Mouse (Mus musculus) intestine, embryonic 16.5 days (tissue): Measurements from ENCODE around the gene Metrnl. TPM values are rescaled to one million over a fixed set of nuclear protein-coding genes. Genes with fewer than 3 reads are reported as not detected.

ENCODE experiments used
- ATAC-seq: fragments of 200-750 bp; cut with Nextera tagmentation; 2 replicates; pipeline ENCODE4 v1.8.0; 2017; ENCODE audit warnings: moderate TSS enrichment, moderate library complexity
- H3K27ac ChIP-seq: fragments of 300-500 bp; sonication (generic); 2 replicates; pipeline ENCODE4 v1.5.1; 2014; ENCODE audit warnings: mild to moderate bottlenecking, low read length
- H3K27me3 ChIP-seq: fragments of 300-500 bp; sonication (generic); replicated peaks from 2 replicates; pipeline ENCODE4 v1.6.1; 2014; ENCODE audit warnings: low read length, control low read depth, mixed read lengths; ENCODE audit not compliant: control insufficient read depth, insufficient read depth
- H3K36me3 ChIP-seq: fragments of 300-500 bp; sonication (generic); 2 replicates; pipeline ENCODE4 v1.6.1; 2014; ENCODE audit warnings: low read length, control low read depth; ENCODE audit not compliant: control insufficient read depth, insufficient read depth
- H3K4me1 ChIP-seq: fragments of 300-500 bp; sonication (generic); 2 replicates; pipeline ENCODE4 v1.6.1; 2014; ENCODE audit warnings: low read length, control low read depth, mixed read lengths; ENCODE audit not compliant: control insufficient read depth, insufficient read depth
- H3K4me2 ChIP-seq: fragments of 300-500 bp; sonication (generic); 2 replicates; pipeline ENCODE4 v1.6.1; 2014; ENCODE audit warnings: low read depth, low read length, control low read depth
- H3K4me3 ChIP-seq: fragments of 300-500 bp; sonication (generic); 2 replicates; pipeline ENCODE4 v1.5.1; 2014; ENCODE audit warnings: mild to moderate bottlenecking, low read length
- H3K9ac ChIP-seq: fragments of 300-500 bp; sonication (generic); 2 replicates; pipeline ENCODE4 v1.6.1; 2014; ENCODE audit warnings: low read depth, low read length
- H3K9me3 ChIP-seq: fragments of 300-500 bp; sonication (generic); 2 replicates; pipeline ENCODE4 v1.6.1; 2016; ENCODE audit warnings: low read length, control low read depth; ENCODE audit not compliant: control insufficient read depth
- WGBS: fragments of 180-500 bp; shearing (Covaris S2); extraction: QIAGEN DNeasy Blood & Tissue Kit; methylation state at CpG from one replicate; pipeline ENCODE4 v1.1.7; 2014; 5-methylcytosine and 5-hydroxymethylcytosine counted together
- polyA plus RNA-seq: library from polyadenylated mRNA; unstranded; fragments of >200 nt; fragmentation: Nextera tagmentation; extraction: Ambion mirVana; gene quantifications from 2 replicates; pipeline ENCODE4 v1.2.1, GENCODE M21; 2015

Gene Metrnl
- polyA plus RNA-seq, 1 experiment from 2014 or later: 40.3 TPM

DNA sequence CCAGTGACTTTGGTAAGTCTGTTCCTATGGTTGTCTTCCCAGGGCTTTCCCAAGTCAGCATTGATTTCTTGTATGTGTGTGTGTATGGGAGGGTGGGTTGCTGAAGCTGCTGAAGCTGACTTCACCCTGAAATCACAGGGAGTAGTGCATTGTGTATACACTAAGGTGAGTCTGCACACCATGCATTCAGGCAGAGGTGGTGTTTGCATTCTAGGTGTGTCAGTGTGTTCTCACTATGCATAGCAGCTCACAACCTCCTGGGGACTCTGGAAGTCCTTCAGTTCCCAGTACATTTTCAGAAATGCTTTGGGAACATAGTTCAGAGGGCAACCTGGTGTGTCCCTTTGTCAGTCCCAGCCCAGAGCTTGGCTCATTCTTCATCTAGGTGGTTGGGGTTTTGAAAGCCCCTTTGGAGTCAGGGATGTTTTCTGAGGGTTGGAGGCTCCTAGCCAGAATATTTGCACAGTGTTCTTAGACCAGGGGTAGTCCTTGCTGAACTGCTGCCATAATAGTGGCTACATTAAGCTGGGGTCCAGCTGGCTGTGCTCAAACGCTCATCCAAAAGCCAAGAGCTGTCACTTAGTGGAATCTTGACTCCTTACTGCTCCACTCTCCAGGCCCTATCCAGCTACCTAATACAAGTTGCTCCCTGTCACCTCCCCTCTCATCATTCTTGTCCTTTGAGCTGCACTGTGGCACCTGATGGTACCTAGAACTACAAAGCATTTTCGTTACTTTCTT, 13.6 kb downstream of the Metrnl start:
- Histone ChIP-seq H3K27ac (peak overlapping the region; percentile 82), H3K9ac (no peak overlapping the region; the same call in 1 of the 2 replicates), H3K36me3 (peaks cover 4% of the 10 kb centered on the region; the same call in 1 of the 2 replicates), H3K27me3 (no peaks in the 10 kb centered on the region), H3K4me1 (peaks cover 34% of the 10 kb centered on the region), H3K4me3 (no peak overlapping the region), H3K4me2 (no peak overlapping the region), H3K9me3 (no peaks in the 10 kb centered on the region)
- WGBS: 73% methylated on average over 2 of the region's 2 CpGs
- ATAC-seq: no peak

DNA sequence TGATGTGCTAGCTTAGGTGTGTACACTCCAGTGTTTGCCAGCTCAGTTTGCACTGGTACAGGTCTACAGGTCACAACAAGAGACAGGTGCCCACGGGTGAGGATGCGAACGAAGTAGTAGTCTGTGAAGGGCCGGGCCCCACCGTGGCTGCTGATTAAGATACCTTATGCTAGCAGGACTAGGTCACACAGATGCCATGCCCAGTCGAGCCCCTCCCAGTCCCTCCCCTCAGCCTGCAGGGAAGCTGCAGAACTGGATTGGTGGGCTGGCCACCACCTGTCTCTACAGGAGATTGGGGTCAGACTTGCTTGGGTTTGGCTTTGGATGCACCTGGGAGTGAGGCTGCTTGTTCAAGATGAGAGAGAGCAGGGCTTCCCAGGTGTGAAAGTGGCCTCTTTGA, 16.4 kb downstream of the Metrnl start:
- H3K4me1 ChIP-seq: peaks cover 22% of the 10 kb centered on the region; the same call in 1 of the 2 replicates
- peaks cover 4% of the 10 kb centered on the region; the same call in 1 of the 2 replicates for H3K36me3 ChIP-seq
- WGBS: 39% methylated on average over 6 of the region's 6 CpGs
- H3K4me3 ChIP-seq: no peak overlapping the region
- 0 out of 2 replicates have a peak overlapping the region, but pooled peaks have one; percentile 1 for H3K27ac ChIP-seq
- no peak overlapping the region for H3K4me2 ChIP-seq
- no peaks in the 10 kb centered on the region for H3K9me3 ChIP-seq
- ATAC-seq: peak; percentile 62
- H3K27me3 ChIP-seq: no peaks in the 10 kb centered on the region
- no peak overlapping the region for H3K9ac ChIP-seq

DNA sequence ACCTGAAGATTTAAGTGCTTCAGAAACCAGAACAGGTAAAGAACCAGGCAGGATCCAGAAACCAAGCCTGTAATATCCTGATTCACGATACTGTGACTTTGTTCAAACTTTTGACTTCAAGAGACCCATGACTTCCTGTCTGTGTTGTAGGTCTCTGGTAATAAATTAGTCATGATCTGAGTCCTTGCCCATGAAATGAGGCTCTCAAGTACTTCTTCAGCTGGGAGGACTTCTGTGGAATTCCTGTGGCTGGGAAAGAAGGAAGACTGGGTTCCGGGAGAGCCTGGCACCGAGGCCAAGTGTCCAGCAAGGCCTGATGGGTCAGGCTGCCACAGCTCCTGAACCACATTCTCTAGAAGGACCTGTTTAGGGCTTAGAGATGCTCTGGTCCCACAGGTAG, 19.4 kb downstream of the Metrnl start:
- Histone ChIP-seq H3K9me3 (no peaks in the 10 kb centered on the region), H3K4me1 (peaks cover 6% of the 10 kb centered on the region), H3K9ac (no peak overlapping the region), H3K27ac (no peak overlapping the region), H3K27me3 (no peaks in the 10 kb centered on the region), H3K36me3 (peaks cover 1% of the 10 kb centered on the region; the same call in 1 of the 2 replicates), H3K4me2 (no peak overlapping the region), H3K4me3 (no peak overlapping the region)
- ATAC-seq: no peak
- WGBS: 78% methylated on average over 3 of the region's 3 CpGs

DNA sequence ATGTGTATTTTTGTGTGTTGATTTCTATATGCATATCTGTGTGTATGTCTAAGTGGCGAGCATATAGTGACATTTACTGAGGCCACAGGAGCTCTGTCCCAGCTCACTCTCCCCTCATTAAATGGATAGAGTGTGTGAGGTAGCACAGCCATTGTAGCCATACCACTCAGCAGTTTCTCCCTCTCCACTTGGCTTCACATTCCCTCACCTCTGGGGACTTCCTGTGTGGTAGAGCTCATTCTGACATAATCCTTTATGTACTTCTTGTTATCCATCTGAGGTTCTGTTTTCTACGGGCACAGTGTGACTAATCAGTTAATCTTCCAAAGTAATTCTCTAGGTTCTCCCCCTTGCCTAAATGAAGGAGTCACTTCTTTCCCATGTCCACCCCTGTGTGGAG, 21.1 kb downstream of the Metrnl start:
- Histone ChIP-seq H3K4me3 (no peak overlapping the region), H3K27me3 (no peaks in the 10 kb centered on the region), H3K4me1 (peaks cover 2% of the 10 kb centered on the region; the same call in 1 of the 2 replicates), H3K27ac (no peak overlapping the region), H3K36me3 (no peaks in the 10 kb centered on the region), H3K9me3 (no peaks in the 10 kb centered on the region), H3K9ac (no peak overlapping the region), H3K4me2 (no peak overlapping the region)
- 83% methylated on average over 2 of the region's 2 CpGs for WGBS
- no peak for ATAC-seq

DNA sequence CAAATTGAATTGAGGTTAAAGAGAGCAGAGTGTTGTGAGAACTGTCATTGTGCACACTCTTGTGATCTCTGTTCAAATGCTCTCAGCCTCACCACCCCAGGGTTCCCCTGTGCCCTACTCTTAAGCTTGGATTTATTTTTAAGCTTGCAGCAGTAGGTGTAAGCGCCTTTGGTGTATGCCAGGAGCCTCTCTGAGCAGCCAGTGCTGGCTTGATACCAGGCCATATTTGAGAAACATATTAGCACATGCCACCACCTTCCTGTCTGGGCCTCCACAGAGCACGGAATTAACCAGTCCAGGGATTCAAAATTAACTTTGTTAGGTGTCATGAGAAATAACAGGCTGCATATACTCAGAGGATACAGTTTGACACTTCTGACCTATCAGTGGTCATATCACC, 25.3 kb downstream of the Metrnl start:
- no peak overlapping the region for H3K4me2 ChIP-seq
- no peaks in the 10 kb centered on the region for H3K36me3 ChIP-seq
- H3K27me3 ChIP-seq: no peaks in the 10 kb centered on the region
- no peak for ATAC-seq
- no peaks in the 10 kb centered on the region for H3K9me3 ChIP-seq
- H3K9ac ChIP-seq: no peak overlapping the region
- no peaks in the 10 kb centered on the region; the same call in 1 of the 2 replicates for H3K4me1 ChIP-seq
- WGBS: 84% methylated on average over 2 of the region's 2 CpGs
- no peak overlapping the region for H3K4me3 ChIP-seq
- H3K27ac ChIP-seq: no peak overlapping the region

DNA sequence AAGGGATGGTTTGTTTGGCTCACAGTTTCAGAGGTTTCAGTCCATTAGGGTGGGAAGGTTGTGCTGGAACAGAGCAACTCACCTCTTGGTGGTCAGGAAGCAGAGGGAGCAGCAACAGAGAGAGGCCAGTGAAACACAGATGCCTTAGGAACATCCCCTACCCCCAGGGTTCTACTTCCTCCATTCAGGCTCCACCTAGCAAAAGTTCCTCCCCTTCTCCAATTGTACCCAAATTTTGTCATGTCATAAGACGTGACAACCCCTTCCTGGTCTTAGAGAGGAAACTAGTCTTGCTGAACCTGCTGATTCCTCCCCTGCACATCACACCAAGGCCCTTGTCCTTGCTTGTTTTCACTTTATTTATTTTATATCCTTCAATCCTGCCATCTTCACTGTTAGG, 32.8 kb downstream of the Metrnl start:
- H3K4me1 ChIP-seq: no peaks in the 10 kb centered on the region
- H3K36me3 ChIP-seq: no peaks in the 10 kb centered on the region
- no peak for ATAC-seq
- H3K4me3 ChIP-seq: no peak overlapping the region
- WGBS: 77% methylated on average over 1 of the region's 1 CpGs
- H3K9ac ChIP-seq: no peak overlapping the region
- H3K4me2 ChIP-seq: no peak overlapping the region
- H3K27ac ChIP-seq: no peak overlapping the region
- H3K9me3 ChIP-seq: no peaks in the 10 kb centered on the region
- no peaks in the 10 kb centered on the region for H3K27me3 ChIP-seq

DNA sequence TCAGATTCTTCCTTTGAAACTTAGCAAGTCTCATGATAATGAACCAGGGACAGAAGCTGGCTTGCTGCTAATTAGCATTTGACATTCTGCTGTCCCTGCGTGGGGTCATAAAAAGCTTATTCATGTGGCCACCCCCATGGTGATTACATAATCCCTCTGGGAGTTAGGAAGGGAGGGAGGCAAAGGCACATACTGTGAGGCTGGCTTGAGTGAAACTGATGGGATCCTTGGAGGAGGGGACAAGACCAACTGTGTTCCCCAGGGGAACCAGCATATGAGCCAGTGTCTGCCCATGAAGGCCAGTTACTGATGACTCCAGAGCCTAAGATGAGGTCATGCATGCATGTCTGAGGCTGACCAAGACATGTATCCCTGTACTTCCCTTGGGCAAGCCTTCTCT, 33.5 kb downstream of the Metrnl start:
- Histone ChIP-seq H3K27ac (no peak overlapping the region), H3K9ac (no peak overlapping the region), H3K9me3 (no peaks in the 10 kb centered on the region), H3K36me3 (no peaks in the 10 kb centered on the region), H3K27me3 (no peaks in the 10 kb centered on the region), H3K4me2 (no peak overlapping the region), H3K4me3 (no peak overlapping the region), H3K4me1 (no peaks in the 10 kb centered on the region)
- WGBS: 9% methylated on average over 1 of the region's 1 CpGs
- peak; percentile 13; the same call in 1 of the 2 replicates for ATAC-seq

DNA sequence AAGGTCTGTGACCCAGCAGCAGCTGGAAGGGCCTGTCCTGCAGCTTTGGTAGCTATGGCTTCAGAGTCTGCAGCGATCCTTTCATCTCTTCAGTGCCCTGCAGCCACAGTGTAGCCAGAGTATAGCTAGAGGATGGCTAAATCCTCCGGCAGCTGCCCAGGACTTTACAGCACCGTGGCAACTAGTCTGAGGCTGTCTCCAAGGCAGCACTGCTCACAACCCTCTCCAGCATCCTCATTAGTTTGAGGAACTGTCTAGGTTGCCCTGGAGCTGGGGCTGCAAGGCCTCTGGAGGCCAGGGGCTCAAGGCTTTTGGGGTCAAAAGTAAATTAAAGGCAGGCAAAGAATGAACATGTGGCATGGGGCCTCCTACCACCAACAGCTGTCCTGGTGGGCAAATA, 37.3 kb downstream of the Metrnl start:
- Histone ChIP-seq H3K4me1 (peaks cover 9% of the 10 kb centered on the region), H3K4me2 (no peak overlapping the region), H3K4me3 (no peak overlapping the region), H3K9ac (no peak overlapping the region), H3K27me3 (no peaks in the 10 kb centered on the region), H3K36me3 (no peaks in the 10 kb centered on the region), H3K9me3 (no peaks in the 10 kb centered on the region), H3K27ac (no peak overlapping the region)
- 47% methylated on average over 3 of the region's 3 CpGs for WGBS
- ATAC-seq: no peak

DNA sequence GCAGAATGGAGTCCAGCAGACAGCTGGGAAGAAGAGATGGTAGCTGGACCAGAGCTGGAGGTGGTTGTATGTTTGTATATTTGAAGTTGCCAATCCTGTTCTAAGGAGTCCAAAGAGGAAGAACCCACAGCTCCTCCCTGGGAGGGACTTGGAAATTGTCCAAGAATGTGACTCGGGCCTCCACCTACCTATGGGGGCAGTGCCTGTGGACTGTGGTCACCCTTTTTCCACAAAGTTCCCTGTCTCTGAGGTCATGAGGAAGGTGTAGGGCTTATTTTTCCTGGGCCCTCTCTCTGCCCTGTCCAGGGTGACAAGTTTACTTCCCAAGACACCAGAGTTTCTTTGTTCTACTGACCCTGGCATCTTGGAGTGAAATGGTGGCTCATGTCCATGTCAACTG, 39.6 kb downstream of the Metrnl start:
- Histone ChIP-seq H3K4me2 (no peak overlapping the region), H3K4me3 (no peak overlapping the region), H3K9ac (no peak overlapping the region), H3K4me1 (peaks cover 9% of the 10 kb centered on the region), H3K9me3 (no peaks in the 10 kb centered on the region), H3K36me3 (no peaks in the 10 kb centered on the region), H3K27ac (peak overlapping the region; percentile 93), H3K27me3 (no peaks in the 10 kb centered on the region)
- ATAC-seq: peak; percentile 88
- WGBS: 18% methylated on average over 1 of the region's 1 CpGs

DNA sequence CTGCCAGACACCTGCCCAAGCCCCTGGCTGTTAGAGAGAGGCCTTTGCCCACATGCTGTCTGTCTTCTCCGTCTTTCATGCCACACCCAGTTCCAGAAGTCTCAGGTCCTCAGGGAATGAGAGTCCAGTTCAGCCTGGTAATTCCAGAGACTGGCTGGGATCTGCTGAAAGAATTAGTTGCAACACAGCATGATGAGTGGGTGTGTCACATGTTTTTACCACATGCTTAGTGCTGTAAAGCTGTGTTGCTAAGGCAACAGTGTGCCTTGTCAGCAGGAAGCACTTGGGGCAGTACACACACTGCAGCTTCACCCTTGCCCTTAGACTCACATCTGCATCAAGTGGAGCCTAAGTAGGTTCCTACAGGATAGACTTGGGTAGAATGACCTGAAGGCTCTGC, 40.1 kb downstream of the Metrnl start:
- no peak overlapping the region for H3K9ac ChIP-seq
- H3K4me1 ChIP-seq: peaks cover 9% of the 10 kb centered on the region
- WGBS: 39% methylated on average over 1 of the region's 1 CpGs
- ATAC-seq: peak; percentile 93
- peak overlapping the region; percentile 93 for H3K27ac ChIP-seq
- no peak overlapping the region for H3K4me3 ChIP-seq
- no peaks in the 10 kb centered on the region for H3K27me3 ChIP-seq
- no peak overlapping the region for H3K4me2 ChIP-seq
- H3K9me3 ChIP-seq: no peaks in the 10 kb centered on the region
- H3K36me3 ChIP-seq: no peaks in the 10 kb centered on the region
